Mouse (Mus musculus) frontal cortex, adult (tissue): Measurements from ENCODE around the gene D3Ertd751e.
A peak's percentile ranks its signal among the peaks of the same experiment; 100 is the strongest.

Experiments
- ATAC-seq: cut with Nextera tagmentation; 2 replicates; pipeline ENCODE4 v1.9.2; 2017; ENCODE audit warnings: mild to moderate bottlenecking, moderate library complexity, mixed read lengths; ENCODE audit not compliant: low TSS enrichment

Gene D3Ertd751e

GRCm38 (mm10) chr3:41742278-41742934 lies at the start of gene D3Ertd751e, which contains the start of gene Sclt1:
TSS of gene D3Ertd751e (plus strand) at chr3:41742611.
TSS of gene Sclt1 (minus strand) at chr3:41742514.
- peak; percentile 98 for ATAC-seq

GRCm38 (mm10) chr3:41695681-41696080 lies 46.7 kb upstream of the D3Ertd751e start:
- no peak for ATAC-seq

- peak; percentile 18 for ATAC-seq
These were observed 672 bp upstream of the D3Ertd751e start for GRCm38 (mm10) chr3:41741601-41742277.

- ATAC-seq: no peak
These were observed 1.0 kb downstream of the D3Ertd751e start for GRCm38 (mm10) chr3:41743436-41743835.

GRCm38 (mm10) chr3:41754556-41754955 lies 12.1 kb downstream of the D3Ertd751e start:
- no peak for ATAC-seq

GRCm38 (mm10) chr3:41762091-41762490 lies 19.7 kb downstream of the D3Ertd751e start:
- ATAC-seq: no peak

GRCm38 (mm10) chr3:41812447-41812846 lies 70.0 kb downstream of the D3Ertd751e start:
- no peak for ATAC-seq
